Mouse (Mus musculus) heart, postnatal 0 days (tissue): ENCODE data around the gene Stat4. TPM values are rescaled to one million over a fixed set of nuclear protein-coding genes. Genes with fewer than 3 reads are reported as not detected.

Experiments used
- ATAC-seq: fragments of 200-750 bp; cut with Nextera tagmentation; 2 replicates; pipeline ENCODE4 v1.8.0; 2017; ENCODE audit warnings: low read depth, moderate number of reproducible peaks, moderate library complexity; ENCODE audit not compliant: insufficient read depth
- DNase-seq: peaks from one replicate; pipeline ENCODE4 v3.0.0-alpha.2; 2016; ENCODE audit warnings: low spot score
- H3K27ac ChIP-seq: fragments of 300-500 bp; sonication (generic); 2 replicates; pipeline ENCODE4 v1.5.1; 2014; ENCODE audit warnings: low read depth, mild to moderate bottlenecking
- H3K27me3 ChIP-seq: fragments of 300-500 bp; sonication (generic); 2 replicates; pipeline ENCODE4 v1.6.1; 2014; ENCODE audit warnings: low read length, mixed read lengths; ENCODE audit not compliant: control insufficient read depth, insufficient read depth
- H3K36me3 ChIP-seq: fragments of 300-500 bp; sonication (generic); replicated peaks from 2 replicates; pipeline ENCODE4 v1.6.1; 2014; ENCODE audit warnings: low read length, mixed read lengths; ENCODE audit not compliant: control insufficient read depth, insufficient read depth
- H3K4me1 ChIP-seq: fragments of 300-500 bp; sonication (generic); 2 replicates; pipeline ENCODE4 v1.6.1; 2014; ENCODE audit warnings: antibody characterized with exemption; ENCODE audit not compliant: control insufficient read depth, insufficient read depth
- H3K4me2 ChIP-seq: fragments of 300-500 bp; sonication (generic); 2 replicates; pipeline ENCODE4 v1.6.1; 2014; ENCODE audit warnings: low read depth, mild to moderate bottlenecking, low read length, moderate library complexity
- H3K4me3 ChIP-seq: fragments of 300-500 bp; sonication (generic); 2 replicates; pipeline ENCODE4 v1.5.1; 2014; ENCODE audit warnings: low read depth, low read length
- H3K9ac ChIP-seq: fragments of 300-500 bp; sonication (generic); replicated peaks from 2 replicates; pipeline ENCODE4 v1.6.1; 2014; ENCODE audit warnings: low read depth, low read length, mixed read lengths
- H3K9me3 ChIP-seq: fragments of 300-500 bp; sonication (generic); replicated peaks from 2 replicates; pipeline ENCODE4 v1.6.1; 2016; ENCODE audit warnings: low read length; ENCODE audit not compliant: control insufficient read depth
- CTCF ChIP-seq: IDR thresholded peaks from 2 replicates; pipeline ENCODE4 v1.5.1; 2016; ENCODE audit warnings: antibody characterized with exemption, control low read depth, low read depth
- EP300 ChIP-seq: IDR thresholded peaks from 2 replicates; pipeline ENCODE4 v1.6.1; 2016; ENCODE audit warnings: antibody characterized with exemption, low read depth
- WGBS: fragments of 180-500 bp; shearing (Covaris S2); extraction: QIAGEN DNeasy Blood & Tissue Kit; methylation state at CpG from one replicate; pipeline ENCODE4 v1.1.7; 2014; 5-methylcytosine and 5-hydroxymethylcytosine counted together
- polyA plus RNA-seq: library from polyadenylated mRNA; unstranded; fragments of >200 nt; fragmentation: Nextera tagmentation; extraction: Ambion mirVana; gene quantifications from 2 replicates; pipeline ENCODE4 v1.2.1, GENCODE M21; 2015
- total RNA-seq: library from RNA; depleted of rRNA; stranded (reverse); fragments of >200 nt; gene quantifications from 2 replicates; pipeline ENCODE4 v1.2.3, GENCODE M21; 2014; ENCODE audit warnings: low replicate concordance

The Stat4 gene
- total and polyA plus RNA-seq, 2 experiments from 2014 or later, result 0.27 to 0.33 TPM

- 0 out of 2 replicates have a peak, but pooled peaks cover 9% of the 10 kb centered on the region for H3K4me1 ChIP-seq
- no peak overlapping the region for H3K27ac ChIP-seq
- no peaks in the 10 kb centered on the region for H3K9me3 ChIP-seq
- peak overlapping the region; percentile 98 for H3K4me3 ChIP-seq
- ATAC-seq, result no peak
- H3K36me3 ChIP-seq, result peaks cover 37% of the 10 kb centered on the region
- DNase-seq, result no peak
- peak overlapping the region; percentile 68 for H3K4me2 ChIP-seq
- no peaks in the 10 kb centered on the region for H3K27me3 ChIP-seq
- WGBS, result 91% methylated on average over 3 of the region's 3 CpGs
- TF ChIP-seq EP300 (no peak), CTCF (no peak)
- no peak overlapping the region for H3K9ac ChIP-seq
Observed at GRCm38 (mm10) chr1:52121052-52121451, 134.1 kb downstream of the Stat4 start.

DNA sequence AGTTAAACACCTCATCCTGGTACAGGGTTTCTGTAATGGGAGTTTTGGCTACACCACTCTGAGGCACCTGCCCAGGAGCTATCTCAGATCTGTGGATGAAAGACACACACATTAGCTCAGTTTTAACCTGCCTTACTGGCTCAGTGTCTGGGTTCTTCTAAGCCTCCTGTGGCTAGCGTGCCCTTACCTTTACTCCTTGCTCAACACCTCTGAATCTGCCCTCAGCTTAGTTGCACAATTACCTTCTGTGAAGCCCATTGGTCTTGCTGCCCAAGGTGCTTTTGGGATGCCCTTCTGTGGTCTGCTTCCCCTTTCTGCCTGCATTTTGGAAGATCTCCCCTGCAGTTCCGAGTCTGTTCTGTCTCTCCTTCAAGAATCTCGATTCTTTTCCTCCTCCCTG is 137.9 kb downstream of the Stat4 start:
- H3K36me3 ChIP-seq, result peaks cover 66% of the 10 kb centered on the region
- no peaks in the 10 kb centered on the region for H3K9me3 ChIP-seq
- DNase-seq (no peak), ATAC-seq (no peak)
- WGBS, result 74% methylated on average over 3 of the region's 3 CpGs
- H3K4me1 ChIP-seq, result 0 out of 2 replicates have a peak, but pooled peaks cover 9% of the 10 kb centered on the region
- no peak overlapping the region for H3K4me3 ChIP-seq
- H3K27me3 ChIP-seq, result no peaks in the 10 kb centered on the region
- no peak overlapping the region for H3K27ac ChIP-seq
- no peak overlapping the region for H3K4me2 ChIP-seq
- no peak overlapping the region for H3K9ac ChIP-seq
- no peak for TF ChIP-seq EP300
- no peak for TF ChIP-seq CTCF

DNA sequence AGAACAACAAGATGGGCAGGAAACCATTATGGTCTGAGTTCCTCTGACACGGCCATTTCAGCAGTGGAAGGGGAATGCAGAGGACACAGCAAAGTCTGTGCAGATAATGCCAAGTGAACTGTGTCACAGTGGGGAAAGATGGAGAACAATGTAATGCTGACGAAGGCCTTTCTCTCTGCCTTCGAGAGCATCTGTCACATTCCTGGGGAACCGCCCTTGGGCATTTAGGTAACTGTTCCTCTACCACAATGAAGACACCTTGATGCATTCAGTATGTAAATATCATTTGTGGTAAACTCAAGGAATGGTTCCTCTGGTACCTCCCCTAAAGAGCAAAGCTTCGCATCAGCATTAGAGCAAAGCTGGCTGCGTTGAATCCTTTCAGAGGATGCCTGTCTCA is 140.4 kb downstream of the Stat4 start:
- peaks cover 78% of the 10 kb centered on the region for H3K36me3 ChIP-seq
- no peak overlapping the region for H3K4me2 ChIP-seq
- no peak overlapping the region for H3K27ac ChIP-seq
- H3K9ac ChIP-seq, result no peak overlapping the region
- no peaks in the 10 kb centered on the region for H3K27me3 ChIP-seq
- no peaks in the 10 kb centered on the region for H3K9me3 ChIP-seq
- H3K4me1 ChIP-seq, result no peaks in the 10 kb centered on the region
- no peak for ATAC-seq
- WGBS, result 90% methylated on average over 6 of the region's 6 CpGs
- no peak for DNase-seq
- no peak overlapping the region for H3K4me3 ChIP-seq
- TF ChIP-seq EP300 (no peak), CTCF (no peak)

DNA sequence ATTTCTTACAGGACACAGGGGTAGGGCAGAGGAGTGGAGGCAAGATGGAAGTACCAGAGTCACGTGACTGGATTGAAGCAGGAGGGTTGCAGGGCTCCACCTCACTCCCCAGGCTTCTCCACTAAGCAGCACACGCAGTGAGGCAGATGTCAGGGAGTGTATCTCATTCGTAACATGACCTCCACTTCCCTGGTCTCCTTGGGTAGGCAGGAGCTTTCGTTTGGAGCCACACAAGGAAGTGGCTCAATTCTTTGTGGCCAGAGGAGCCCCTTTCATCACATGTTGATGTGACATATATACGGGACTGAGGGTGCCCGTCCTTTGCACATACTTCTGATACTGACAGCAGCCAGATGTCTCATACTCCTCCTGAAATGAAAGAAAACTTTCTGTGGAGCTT is 142.8 kb downstream of the Stat4 start:
- 50% methylated on average over 6 of the region's 6 CpGs for WGBS
- Histone ChIP-seq H3K9ac (no peak overlapping the region), H3K9me3 (no peaks in the 10 kb centered on the region), H3K27ac (no peak overlapping the region), H3K36me3 (peaks cover 78% of the 10 kb centered on the region), H3K4me1 (no peaks in the 10 kb centered on the region), H3K27me3 (no peaks in the 10 kb centered on the region), H3K4me3 (no peak overlapping the region), H3K4me2 (no peak overlapping the region)
- DNase-seq, result no peak
- TF ChIP-seq EP300, result no peak
- no peak for TF ChIP-seq CTCF
- no peak for ATAC-seq

GRCm38 (mm10) chr1:52131787-52132377 is 144.9 kb downstream of the Stat4 start:
- Histone ChIP-seq H3K9me3 (no peaks in the 10 kb centered on the region), H3K4me3 (no peak overlapping the region), H3K36me3 (peaks cover 82% of the 10 kb centered on the region), H3K4me1 (no peaks in the 10 kb centered on the region), H3K9ac (no peak overlapping the region), H3K27me3 (no peaks in the 10 kb centered on the region), H3K4me2 (no peak overlapping the region), H3K27ac (no peak overlapping the region)
- 82% methylated on average over 11 of the region's 11 CpGs for WGBS
- DNase-seq (no peak), ATAC-seq (no peak)
- TF ChIP-seq CTCF, result no peak
- TF ChIP-seq EP300, result no peak

GRCm38 (mm10) chr1:52133254-52133653 is 146.3 kb downstream of the Stat4 start:
- TF ChIP-seq CTCF, result no peak
- TF ChIP-seq EP300, result no peak
- 85% methylated on average over 8 of the region's 8 CpGs for WGBS
- Histone ChIP-seq H3K9ac (no peak overlapping the region), H3K36me3 (peaks cover 89% of the 10 kb centered on the region), H3K4me2 (no peak overlapping the region), H3K27ac (no peak overlapping the region), H3K27me3 (no peaks in the 10 kb centered on the region), H3K4me3 (no peak overlapping the region), H3K9me3 (no peaks in the 10 kb centered on the region), H3K4me1 (no peaks in the 10 kb centered on the region)
- ATAC-seq (no peak), DNase-seq (no peak)
